Mouse (Mus musculus): ENCODE data around the gene Taf6. TPM values are rescaled to one million over a fixed set of nuclear protein-coding genes. Genes with fewer than 3 reads are reported as not detected.
A peak's percentile ranks its signal among the peaks of the same experiment; 100 is the strongest.

Gene Taf6
- total and polyA plus RNA-seq, 2 experiments from 2014 or later, result 48.2 to 70.2 TPM

- ATAC-seq (no peak), DNase-seq (ENCODE audit: low spot score) (no peak)
- no peaks in the 10 kb centered on the region for H3K9me3 ChIP-seq (ENCODE audit: low read length)
- no peaks in the 10 kb centered on the region for H3K27me3 ChIP-seq (ENCODE audit: insufficient read depth, low read length)
- 0 out of 2 replicates have a peak, but pooled peaks cover 3% of the 10 kb centered on the region for H3K4me1 ChIP-seq (ENCODE audit: insufficient read depth, low read length)
- H3K27ac ChIP-seq, result no peak overlapping the region
- no peak for TF ChIP-seq CTCF (IDR thresholded peaks at IDR 0.05; ENCODE audit: low read depth)
- 75% methylated on average over 3 of the region's 3 CpGs for WGBS
- H3K4me2 ChIP-seq (ENCODE audit: low read depth, low read length), result no peak overlapping the region
- peaks cover 21% of the 10 kb centered on the region for H3K36me3 ChIP-seq (ENCODE audit: insufficient read depth, low read length)
- H3K9ac ChIP-seq (replicated peaks; ENCODE audit: low read length), result no peak overlapping the region
- H3K4me3 ChIP-seq (ENCODE audit: low read length), result no peak overlapping the region
These were observed 14.0 kb downstream of the Taf6 start for GRCm38 (mm10) chr5:138173217-138173616.

- peak; percentile 43; the same call in 1 of the 2 replicates for TF ChIP-seq CTCF (IDR thresholded peaks at IDR 0.05; ENCODE audit: low read depth)
- H3K9me3 ChIP-seq (ENCODE audit: low read length), result no peaks in the 10 kb centered on the region
- peak within 1 kb of the TSS; percentile 66 for H3K4me3 ChIP-seq (ENCODE audit: low read length)
- H3K4me2 ChIP-seq (ENCODE audit: low read depth, low read length), result peak within 1 kb of the TSS; percentile 96
- H3K4me1 ChIP-seq (ENCODE audit: insufficient read depth, low read length), result 0 out of 2 replicates have a peak, but pooled peaks cover 3% of the 10 kb centered on the region
- H3K27ac ChIP-seq, result peak within 1 kb of the TSS; percentile 91
- H3K36me3 ChIP-seq (ENCODE audit: insufficient read depth, low read length), result peaks cover 24% of the 10 kb centered on the region
- WGBS, result under 1% methylated on average over 54 of the region's 54 CpGs
- no peaks in the 10 kb centered on the region for H3K27me3 ChIP-seq (ENCODE audit: insufficient read depth, low read length)
- peak; percentile 93 for ATAC-seq
- peak within 1 kb of the TSS; percentile 69 for H3K9ac ChIP-seq (replicated peaks; ENCODE audit: low read length)
- peak; percentile 99 for DNase-seq (ENCODE audit: low spot score)
These were observed 15.4 kb downstream of the Taf6 start, which contains the start of the genes Ap4m1 and Mcm7 for GRCm38 (mm10) chr5:138171695-138172491. Gene Ap4m1 (plus strand): TSS chr5:138172002. Gene Mcm7 (minus strand): TSS chr5:138172422.

GRCm38 (mm10) chr5:138170936-138171561 is 16.2 kb downstream of the Taf6 start:
- peak; percentile 57 for TF ChIP-seq CTCF (IDR thresholded peaks at IDR 0.05; ENCODE audit: low read depth)
- ATAC-seq, result peak; percentile 89
- peak overlapping the region; percentile 82 for H3K27ac ChIP-seq
- H3K36me3 ChIP-seq (ENCODE audit: insufficient read depth, low read length), result peaks cover 33% of the 10 kb centered on the region
- H3K4me3 ChIP-seq (ENCODE audit: low read length), result peak overlapping the region; percentile 66
- peak; percentile 98 for DNase-seq (ENCODE audit: low spot score)
- H3K4me1 ChIP-seq (ENCODE audit: insufficient read depth, low read length), result 0 out of 2 replicates have a peak, but pooled peaks cover 3% of the 10 kb centered on the region
- H3K9me3 ChIP-seq (ENCODE audit: low read length), result no peaks in the 10 kb centered on the region
- H3K27me3 ChIP-seq (ENCODE audit: insufficient read depth, low read length), result no peaks in the 10 kb centered on the region
- peak overlapping the region; percentile 69 for H3K9ac ChIP-seq (replicated peaks; ENCODE audit: low read length)
- under 1% methylated on average over 47 of the region's 47 CpGs for WGBS
- H3K4me2 ChIP-seq (ENCODE audit: low read depth, low read length), result peak overlapping the region; percentile 96

- Histone ChIP-seq H3K4me1 (ENCODE audit: insufficient read depth, low read length) (no peaks in the 10 kb centered on the region; the same call in 1 of the 2 replicates), H3K36me3 (ENCODE audit: insufficient read depth, low read length) (peaks cover 53% of the 10 kb centered on the region), H3K9ac (replicated peaks; ENCODE audit: low read length) (no peak overlapping the region), H3K27me3 (ENCODE audit: insufficient read depth, low read length) (no peaks in the 10 kb centered on the region), H3K9me3 (ENCODE audit: low read length) (no peaks in the 10 kb centered on the region), H3K4me2 (ENCODE audit: low read depth, low read length) (no peak overlapping the region), H3K4me3 (ENCODE audit: low read length) (no peak overlapping the region), H3K27ac (no peak overlapping the region)
- WGBS, result 76% methylated on average over 8 of the region's 8 CpGs
- DNase-seq (ENCODE audit: low spot score), result no peak
- no peak for ATAC-seq
- TF ChIP-seq CTCF (IDR thresholded peaks at IDR 0.05; ENCODE audit: low read depth), result no peak
These were observed 21.7 kb downstream of the Taf6 start for GRCm38 (mm10) chr5:138165594-138165993.

- 66% methylated on average over 10 of the region's 10 CpGs for WGBS
- no peak for TF ChIP-seq CTCF (IDR thresholded peaks at IDR 0.05; ENCODE audit: low read depth)
- no peaks in the 10 kb centered on the region; the same call in 1 of the 2 replicates for H3K4me1 ChIP-seq (ENCODE audit: insufficient read depth, low read length)
- ATAC-seq (no peak), DNase-seq (ENCODE audit: low spot score) (no peak)
- no peak overlapping the region for H3K4me3 ChIP-seq (ENCODE audit: low read length)
- H3K9ac ChIP-seq (replicated peaks; ENCODE audit: low read length), result no peak overlapping the region
- H3K27me3 ChIP-seq (ENCODE audit: insufficient read depth, low read length), result no peaks in the 10 kb centered on the region
- H3K9me3 ChIP-seq (ENCODE audit: low read length), result no peaks in the 10 kb centered on the region
- H3K36me3 ChIP-seq (ENCODE audit: insufficient read depth, low read length), result peaks cover 53% of the 10 kb centered on the region
- H3K4me2 ChIP-seq (ENCODE audit: low read depth, low read length), result no peak overlapping the region
- H3K27ac ChIP-seq, result no peak overlapping the region
These were observed 23.6 kb downstream of the Taf6 start for GRCm38 (mm10) chr5:138163610-138164009.

- peaks cover 49% of the 10 kb centered on the region for H3K36me3 ChIP-seq (ENCODE audit: insufficient read depth, low read length)
- DNase-seq (ENCODE audit: low spot score) (no peak), ATAC-seq (no peak; the same call in 1 of the 2 replicates)
- H3K4me2 ChIP-seq (ENCODE audit: low read depth, low read length), result no peak overlapping the region
- no peaks in the 10 kb centered on the region; the same call in 1 of the 2 replicates for H3K4me1 ChIP-seq (ENCODE audit: insufficient read depth, low read length)
- no peaks in the 10 kb centered on the region for H3K9me3 ChIP-seq (ENCODE audit: low read length)
- TF ChIP-seq CTCF (IDR thresholded peaks at IDR 0.05; ENCODE audit: low read depth), result no peak
- WGBS, result 67% methylated on average over 6 of the region's 6 CpGs
- H3K9ac ChIP-seq (replicated peaks; ENCODE audit: low read length), result no peak overlapping the region
- H3K27ac ChIP-seq, result no peak overlapping the region
- no peaks in the 10 kb centered on the region for H3K27me3 ChIP-seq (ENCODE audit: insufficient read depth, low read length)
- no peak overlapping the region for H3K4me3 ChIP-seq (ENCODE audit: low read length)
These were observed 24.2 kb downstream of the Taf6 start for GRCm38 (mm10) chr5:138163046-138163445.
